Mouse (Mus musculus) ovary, postnatal 10 days (tissue): Measurements from ENCODE around the gene Nosip.
A peak's percentile ranks its signal among the peaks of the same experiment; 100 is the strongest.
"Not testable (repeated sequence)": the region's sequence is repeated elsewhere in the genome, so short reads cannot be mapped to it uniquely, and the experiment has no call there.

Source experiments
- DNase-seq: peaks from one replicate; pipeline ENCODE4 v3.0.0; 2022; ENCODE audit warnings: low spot score

The Nosip gene

GRCm38 (mm10) chr7:45113476-45113875, 51.2 kb downstream of the Nosip start:
- DNase-seq, result no peak

GRCm38 (mm10) chr7:45117566-45117965, 55.3 kb downstream of the Nosip start:
- no peak for DNase-seq

- no peak for DNase-seq
Measured at GRCm38 (mm10) chr7:45118336-45118735, 56.1 kb downstream of the Nosip start.

GRCm38 (mm10) chr7:45119780-45120709, 57.8 kb downstream of the Nosip start:
- no peak for DNase-seq

GRCm38 (mm10) chr7:45121404-45121803, 59.2 kb downstream of the Nosip start:
- no peak for DNase-seq

GRCm38 (mm10) chr7:45121966-45122365, 59.7 kb downstream of the Nosip start:
- DNase-seq, result no peak

- no peak for DNase-seq
Measured at GRCm38 (mm10) chr7:45122561-45123185, 60.4 kb downstream of the Nosip start.

- DNase-seq, result no peak
Measured at GRCm38 (mm10) chr7:45123186-45123570, 60.9 kb downstream of the Nosip start.

- DNase-seq, result peak; percentile 92
Measured at GRCm38 (mm10) chr7:45124224-45125143, 62.3 kb downstream of the Nosip start, which contains the start of gene Rps11. Gene Rps11, minus strand, starts transcription at chr7:45124439.

- no peak for DNase-seq
Measured at GRCm38 (mm10) chr7:45125144-45125600, 62.9 kb downstream of the Nosip start.

GRCm38 (mm10) chr7:45125649-45126048, 63.4 kb downstream of the Nosip start:
- not testable (repeated sequence) for DNase-seq

- no peak for DNase-seq
Measured at GRCm38 (mm10) chr7:45126147-45126843, 64.1 kb downstream of the Nosip start.

GRCm38 (mm10) chr7:45126844-45127699, 64.8 kb downstream of the Nosip start:
- no peak for DNase-seq
